Mouse (Mus musculus) hindbrain, postnatal 0 days (tissue): ENCODE results near the gene Dnajb14. TPM values are rescaled to one million over a fixed set of nuclear protein-coding genes. Genes with fewer than 3 reads are reported as not detected.
"Not testable (repeated sequence)": the region's sequence is repeated elsewhere in the genome, so short reads cannot be mapped to it uniquely, and the experiment has no call there.

ENCODE experiments used
- ATAC-seq: fragments of 200-750 bp; cut with Nextera tagmentation; 2 replicates; pipeline ENCODE4 v1.8.0; 2017; ENCODE audit warnings: mild to moderate bottlenecking, moderate TSS enrichment, moderate library complexity
- DNase-seq: peaks from one replicate; pipeline ENCODE4 v3.0.0-alpha.2; 2015; ENCODE audit warnings: low spot score
- H3K27ac ChIP-seq: fragments of 300-500 bp; sonication (generic); 2 replicates; pipeline ENCODE4 v1.5.1; 2014; ENCODE audit warnings: mild to moderate bottlenecking
- H3K27me3 ChIP-seq: fragments of 300-500 bp; sonication (generic); 2 replicates; pipeline ENCODE4 v1.6.1; 2014; ENCODE audit warnings: low read length, mixed read lengths; ENCODE audit not compliant: insufficient read depth
- H3K36me3 ChIP-seq: fragments of 300-500 bp; sonication (generic); 2 replicates; pipeline ENCODE4 v1.6.1; 2014; ENCODE audit warnings: low read length, mixed read lengths; ENCODE audit not compliant: insufficient read depth
- H3K4me1 ChIP-seq: fragments of 300-500 bp; sonication (generic); 2 replicates; pipeline ENCODE4 v1.6.1; 2014; ENCODE audit warnings: antibody characterized with exemption, low read length, mixed read lengths; ENCODE audit not compliant: insufficient read depth
- H3K4me2 ChIP-seq: fragments of 300-500 bp; sonication (generic); 2 replicates; pipeline ENCODE4 v1.6.1; 2014; ENCODE audit warnings: low read depth, mild to moderate bottlenecking, low read length, moderate library complexity, mixed read lengths
- H3K4me3 ChIP-seq: fragments of 300-500 bp; sonication (generic); 2 replicates; pipeline ENCODE4 v1.5.1; 2014; ENCODE audit warnings: low read length
- H3K9ac ChIP-seq: fragments of 300-500 bp; sonication (generic); replicated peaks from 2 replicates; pipeline ENCODE4 v1.6.1; 2014; ENCODE audit warnings: mild to moderate bottlenecking, low read length, moderate library complexity, mixed read lengths
- H3K9me3 ChIP-seq: fragments of 300-500 bp; sonication (generic); 2 replicates; pipeline ENCODE4 v1.6.1; 2016; ENCODE audit warnings: low read length, mixed read lengths
- CTCF ChIP-seq: IDR thresholded peaks from 2 replicates; pipeline ENCODE4 v1.5.1; 2016; ENCODE audit warnings: antibody characterized with exemption, control low read depth, low read depth
- WGBS: fragments of 180-500 bp; shearing (Covaris S2); extraction: QIAGEN DNeasy Blood & Tissue Kit; methylation state at CpG from one replicate; pipeline ENCODE4 v1.1.7; 2014; 5-methylcytosine and 5-hydroxymethylcytosine counted together
- polyA plus RNA-seq: library from polyadenylated mRNA; unstranded; fragments of >200 nt; fragmentation: Nextera tagmentation; extraction: Ambion mirVana; gene quantifications from 2 replicates; pipeline ENCODE4 v1.2.1, GENCODE M21; 2015
- total RNA-seq: library from RNA; depleted of rRNA; stranded (reverse); fragments of >200 nt; gene quantifications from 2 replicates; pipeline ENCODE4 v1.2.3, GENCODE M21; 2014

The Dnajb14 gene
- total and polyA plus RNA-seq, 2 experiments from 2014 or later = 19.2 to 22.5 TPM

DNA sequence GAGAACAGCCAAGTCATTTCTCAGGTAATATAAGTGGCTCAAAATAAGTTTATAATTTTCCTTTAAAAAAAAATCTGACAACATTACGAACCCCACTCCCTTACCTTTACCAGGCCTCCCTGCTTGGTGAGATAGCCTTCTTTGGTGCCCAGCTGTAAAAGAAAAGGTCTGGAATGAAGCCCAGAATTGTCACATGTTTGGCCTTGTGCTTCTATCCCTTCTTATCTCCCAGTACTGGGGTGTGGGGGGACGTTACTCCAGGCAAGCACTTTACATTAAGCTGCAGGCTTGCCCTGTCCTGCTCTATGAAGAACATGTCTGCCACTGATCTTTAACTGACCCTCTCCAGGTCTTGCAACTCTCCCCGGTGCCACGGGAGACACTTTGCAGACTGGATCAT lies 73.3 kb downstream of the Dnajb14 start:
- no peaks in the 10 kb centered on the region for H3K27me3 ChIP-seq
- H3K4me1 ChIP-seq = 0 out of 2 replicates have a peak, but pooled peaks cover 3% of the 10 kb centered on the region
- H3K4me3 ChIP-seq = no peak overlapping the region
- 64% methylated on average over 4 of the region's 4 CpGs for WGBS
- ATAC-seq (no peak), DNase-seq (no peak)
- no peak overlapping the region for H3K4me2 ChIP-seq
- H3K9ac ChIP-seq = no peak overlapping the region
- TF ChIP-seq CTCF = no peak
- H3K36me3 ChIP-seq = no peaks in the 10 kb centered on the region
- no peaks in the 10 kb centered on the region for H3K9me3 ChIP-seq
- H3K27ac ChIP-seq = no peak overlapping the region

DNA sequence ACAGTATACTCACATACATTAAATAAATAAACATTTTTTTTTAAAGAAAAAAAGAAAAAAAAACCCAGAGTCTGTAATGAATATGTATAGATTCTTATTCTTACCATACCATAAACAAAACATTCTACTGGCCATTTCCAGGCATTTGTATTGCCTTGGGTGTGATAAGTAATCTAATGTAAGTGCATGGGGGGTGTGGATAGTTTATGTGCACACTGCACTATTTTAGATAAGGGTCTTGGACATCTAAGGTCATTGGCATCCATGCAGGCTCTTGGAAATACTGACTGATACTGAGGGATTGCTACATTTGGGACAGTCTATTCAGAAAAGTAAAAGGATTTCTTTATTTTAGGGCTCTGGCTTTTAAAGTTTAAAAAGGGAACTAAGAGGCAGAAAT lies 74.1 kb downstream of the Dnajb14 start:
- H3K36me3 ChIP-seq = no peaks in the 10 kb centered on the region
- no peak overlapping the region for H3K9ac ChIP-seq
- DNase-seq (no peak), ATAC-seq (no peak)
- no peak overlapping the region for H3K4me2 ChIP-seq
- H3K27me3 ChIP-seq = no peaks in the 10 kb centered on the region
- no peak overlapping the region for H3K27ac ChIP-seq
- TF ChIP-seq CTCF = no peak
- no peaks in the 10 kb centered on the region for H3K9me3 ChIP-seq
- no peak overlapping the region for H3K4me3 ChIP-seq
- H3K4me1 ChIP-seq = 0 out of 2 replicates have a peak, but pooled peaks cover 3% of the 10 kb centered on the region

DNA sequence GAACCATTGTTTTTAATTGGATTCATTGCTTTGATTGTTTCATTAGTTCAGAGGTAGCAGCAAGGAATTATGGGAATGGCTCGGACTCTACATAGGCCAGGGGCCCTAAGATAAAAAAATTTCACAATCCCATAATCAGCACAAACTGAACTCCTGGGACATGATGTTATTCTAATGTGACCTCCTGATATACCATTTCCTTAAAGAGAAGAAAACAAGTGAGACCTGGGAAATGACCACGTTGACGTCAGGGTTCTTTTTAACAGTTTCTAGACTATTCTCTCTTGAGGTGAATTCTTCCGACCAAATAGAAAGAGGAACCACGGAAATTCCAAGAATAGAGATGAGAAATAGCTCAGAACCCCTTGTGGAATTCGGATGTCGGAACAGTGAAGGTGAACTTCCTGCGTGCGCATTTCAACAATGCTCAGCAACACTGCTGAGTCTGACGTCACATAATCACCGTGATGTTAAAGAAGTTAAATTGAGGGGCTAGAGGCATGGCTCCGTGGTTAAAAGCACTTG lies 74.7 kb downstream of the Dnajb14 start:
- H3K36me3 ChIP-seq = no peaks in the 10 kb centered on the region
- 85% methylated on average over 12 of the region's 12 CpGs for WGBS
- no peak overlapping the region for H3K27ac ChIP-seq
- H3K9ac ChIP-seq = no peak overlapping the region
- H3K27me3 ChIP-seq = no peaks in the 10 kb centered on the region
- H3K4me3 ChIP-seq = no peak overlapping the region
- no peak overlapping the region for H3K4me2 ChIP-seq
- 0 out of 2 replicates have a peak, but pooled peaks cover 3% of the 10 kb centered on the region for H3K4me1 ChIP-seq
- DNase-seq (no peak), ATAC-seq (no peak)
- H3K9me3 ChIP-seq = no peaks in the 10 kb centered on the region
- no peak for TF ChIP-seq CTCF

DNA sequence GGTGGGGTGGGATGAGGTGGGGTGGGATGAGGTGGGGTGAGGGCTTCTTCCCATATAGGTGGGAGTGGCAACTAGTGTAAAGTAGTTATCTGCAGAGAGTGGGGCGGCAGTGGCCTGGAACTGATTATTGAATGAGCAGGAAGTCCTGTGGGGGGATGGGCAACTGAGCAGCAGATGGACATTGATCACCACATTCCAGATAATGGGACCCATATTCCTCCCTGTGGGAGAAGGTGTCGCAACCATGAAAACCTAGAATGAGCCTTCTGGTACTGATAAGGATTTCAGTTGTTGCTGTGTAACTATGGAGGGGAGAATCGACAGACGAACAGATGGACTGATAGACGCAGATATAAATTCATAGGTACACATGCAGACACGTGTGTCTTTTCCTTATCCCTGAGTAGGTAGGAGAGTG lies 76.3 kb downstream of the Dnajb14 start:
- no peak for DNase-seq
- H3K9ac ChIP-seq = no peak overlapping the region
- H3K27ac ChIP-seq = no peak overlapping the region
- no peaks in the 10 kb centered on the region for H3K36me3 ChIP-seq
- 86% methylated on average over 6 of the region's 6 CpGs for WGBS
- no peak for TF ChIP-seq CTCF
- no peak overlapping the region for H3K4me2 ChIP-seq
- H3K4me1 ChIP-seq = 0 out of 2 replicates have a peak, but pooled peaks cover 2% of the 10 kb centered on the region
- H3K27me3 ChIP-seq = no peaks in the 10 kb centered on the region
- no peaks in the 10 kb centered on the region for H3K9me3 ChIP-seq
- ATAC-seq = no peak
- H3K4me3 ChIP-seq = no peak overlapping the region

DNA sequence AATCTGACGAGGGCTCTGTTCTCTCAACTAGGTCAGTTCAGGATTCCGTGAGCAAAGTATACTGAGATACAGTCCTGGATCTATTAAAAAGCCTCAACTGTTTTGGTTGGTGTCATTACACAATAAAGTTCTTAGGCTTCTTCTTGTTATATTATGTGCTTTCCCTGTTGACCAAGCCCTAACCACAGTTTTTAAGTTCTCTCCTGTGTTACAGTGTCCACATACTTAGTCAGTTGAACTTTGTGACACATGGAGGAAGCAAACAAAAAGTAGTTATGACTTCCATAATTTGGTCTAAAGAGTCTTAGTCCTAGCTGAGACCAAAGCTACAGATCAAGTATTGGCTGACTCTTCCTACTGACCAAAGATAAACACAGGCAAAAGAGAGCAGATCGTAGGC lies 79.4 kb downstream of the Dnajb14 start:
- DNase-seq = no peak
- WGBS = 84% methylated on average over 3 of the region's 3 CpGs
- Histone ChIP-seq H3K27me3 (no peaks in the 10 kb centered on the region), H3K4me1 (no peaks in the 10 kb centered on the region), H3K9ac (no peak overlapping the region), H3K9me3 (no peaks in the 10 kb centered on the region), H3K4me2 (no peak overlapping the region), H3K27ac (no peak overlapping the region), H3K36me3 (no peaks in the 10 kb centered on the region), H3K4me3 (no peak overlapping the region)
- ATAC-seq = no peak
- TF ChIP-seq CTCF = no peak

DNA sequence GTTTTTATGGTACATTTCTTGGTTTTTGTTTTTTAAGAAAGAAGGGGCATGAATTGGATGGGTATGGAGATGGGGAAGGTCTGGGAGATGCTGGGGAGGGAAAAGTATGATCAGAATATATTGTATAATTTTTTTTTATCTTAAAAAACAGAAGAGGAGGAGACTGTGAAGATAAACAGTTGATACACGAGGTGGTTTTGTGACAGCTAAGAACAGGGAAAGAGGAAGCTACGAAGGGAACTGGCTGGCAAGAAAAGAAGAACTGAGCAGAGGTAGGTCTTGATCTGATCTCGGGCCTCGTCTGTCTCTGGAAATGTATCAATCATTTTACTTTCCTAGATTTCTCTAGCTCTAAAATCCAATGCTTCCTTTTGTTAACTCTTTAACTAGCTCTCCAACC lies 80.0 kb downstream of the Dnajb14 start:
- no peaks in the 10 kb centered on the region for H3K27me3 ChIP-seq
- no peak for ATAC-seq
- no peaks in the 10 kb centered on the region for H3K36me3 ChIP-seq
- peaks cover 6% of the 10 kb centered on the region; the same call in 1 of the 2 replicates for H3K4me1 ChIP-seq
- H3K9ac ChIP-seq = no peak overlapping the region
- H3K4me3 ChIP-seq = no peak overlapping the region
- H3K4me2 ChIP-seq = no peak overlapping the region
- 83% methylated on average over 4 of the region's 4 CpGs for WGBS
- no peak for TF ChIP-seq CTCF
- no peaks in the 10 kb centered on the region for H3K9me3 ChIP-seq
- no peak overlapping the region for H3K27ac ChIP-seq
- no peak for DNase-seq

DNA sequence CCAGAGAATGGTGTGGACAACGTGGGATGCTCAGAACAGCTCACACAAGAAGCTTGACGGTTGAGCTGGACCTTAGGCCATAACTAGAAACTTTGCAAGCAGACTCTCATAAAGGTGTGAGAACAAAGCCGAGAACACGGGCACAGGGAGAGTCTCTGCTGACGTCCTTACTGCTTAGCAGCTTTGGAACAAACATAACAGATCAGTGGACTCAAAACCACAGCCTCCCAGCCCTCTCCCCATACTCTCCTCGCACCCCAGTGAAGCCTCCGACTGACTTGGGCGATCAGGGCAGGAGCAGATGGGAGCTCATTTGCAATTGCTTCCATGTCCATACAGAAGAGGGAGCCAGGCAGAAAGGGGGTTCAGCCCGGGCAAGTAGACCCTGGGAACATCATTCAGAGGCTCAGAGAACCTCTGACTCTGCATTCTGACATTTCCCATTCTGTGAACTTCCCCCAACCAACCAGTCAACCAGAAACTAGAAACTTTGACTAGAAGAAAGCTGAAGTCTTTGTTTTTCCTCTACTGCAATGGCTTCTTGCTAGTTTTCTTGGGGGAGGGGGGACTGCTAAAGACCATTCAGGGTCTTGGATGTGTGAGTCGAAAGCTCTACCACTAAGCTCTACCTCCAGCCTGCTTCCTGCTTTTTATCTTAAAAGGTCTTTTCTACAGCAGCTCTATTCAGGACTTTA lies 82.9 kb downstream of the Dnajb14 start:
- Histone ChIP-seq H3K4me1 (peaks cover 8% of the 10 kb centered on the region), H3K4me3 (no peak overlapping the region), H3K9me3 (no peaks in the 10 kb centered on the region), H3K36me3 (no peaks in the 10 kb centered on the region), H3K9ac (no peak overlapping the region), H3K4me2 (no peak overlapping the region), H3K27ac (no peak overlapping the region), H3K27me3 (no peaks in the 10 kb centered on the region)
- no peak for ATAC-seq
- no peak for DNase-seq
- 84% methylated on average over 10 of the region's 10 CpGs for WGBS
- no peak for TF ChIP-seq CTCF

DNA sequence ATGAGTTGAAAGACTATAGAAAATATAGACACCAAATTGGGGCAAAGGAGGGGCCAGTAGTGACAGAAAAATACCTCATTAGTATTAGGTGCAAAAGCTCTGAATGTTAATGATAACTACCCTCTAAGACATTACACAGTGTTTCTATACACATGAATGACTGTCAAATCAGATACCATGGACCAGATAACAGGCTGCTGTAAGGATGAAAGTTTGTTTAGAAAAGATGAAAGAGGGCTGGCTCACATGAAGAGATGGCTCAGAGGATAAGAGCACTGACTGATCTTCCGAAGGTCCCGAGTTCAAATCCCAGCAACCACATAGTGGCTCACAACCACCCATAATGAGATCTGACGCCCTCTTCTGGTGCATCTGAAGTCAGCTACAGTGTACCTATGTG lies 83.8 kb downstream of the Dnajb14 start:
- not testable (repeated sequence) for H3K9me3 ChIP-seq, H3K36me3 ChIP-seq, H3K4me3 ChIP-seq, DNase-seq, H3K27me3 ChIP-seq, H3K9ac ChIP-seq, ATAC-seq, H3K4me2 ChIP-seq, H3K4me1 ChIP-seq, H3K27ac ChIP-seq
- 83% methylated on average over 3 of the region's 3 CpGs for WGBS
